Mouse (Mus musculus): ENCODE data around the gene 6430550D23Rik. TPM values are rescaled to one million over a fixed set of nuclear protein-coding genes. Genes with fewer than 3 reads are reported as not detected.
A peak's percentile ranks its signal among the peaks of the same experiment; 100 is the strongest.

Gene 6430550D23Rik
- polyA plus RNA-seq, 1 experiment from 2014 or later: 2.5 TPM

- 53% methylated on average over 5 of the region's 5 CpGs for WGBS
- H3K9ac ChIP-seq (ENCODE audit: low read depth, low read length): no peak overlapping the region
- H3K4me2 ChIP-seq (ENCODE audit: low read length): no peak overlapping the region
- no peaks in the 10 kb centered on the region for H3K9me3 ChIP-seq (ENCODE audit: control insufficient read depth, low read length)
- H3K27me3 ChIP-seq (replicated peaks; ENCODE audit: control insufficient read depth, insufficient read depth, low read length): no peaks in the 10 kb centered on the region; the same call in 1 of the 2 replicates
- ATAC-seq: no peak
- no peak overlapping the region for H3K27ac ChIP-seq (ENCODE audit: low read depth, low read length)
- H3K4me1 ChIP-seq (ENCODE audit: control insufficient read depth, insufficient read depth, low read depth, low read length): peaks cover 4% of the 10 kb centered on the region; the same call in 1 of the 2 replicates
- no peak overlapping the region for H3K4me3 ChIP-seq (ENCODE audit: low read length)
- H3K36me3 ChIP-seq (ENCODE audit: control insufficient read depth, insufficient read depth, low read length): no peaks in the 10 kb centered on the region
These were observed 62.2 kb downstream of the 6430550D23Rik start for GRCm38 (mm10) chr2:155945580-155945979.

GRCm38 (mm10) chr2:155945124-155945523 is 62.7 kb downstream of the 6430550D23Rik start, which contains the start of gene Gdf5:
Gdf5 (minus strand) TSS chr2:155945367.
- WGBS: 42% methylated on average over 13 of the region's 13 CpGs
- ATAC-seq: no peak
- H3K27ac ChIP-seq (ENCODE audit: low read depth, low read length): no peak within 1 kb of the TSS

GRCm38 (mm10) chr2:155944685-155945084 is 63.1 kb downstream of the 6430550D23Rik start:
- WGBS: 65% methylated on average over 4 of the region's 4 CpGs
- H3K27ac ChIP-seq (ENCODE audit: low read depth, low read length): no peak overlapping the region
- no peaks in the 10 kb centered on the region for H3K9me3 ChIP-seq (ENCODE audit: control insufficient read depth, low read length)
- no peak for ATAC-seq
- H3K4me3 ChIP-seq (ENCODE audit: low read length): no peak overlapping the region
- 0 out of 2 replicates have a peak overlapping the region, but pooled peaks have one; percentile 2 for H3K4me2 ChIP-seq (ENCODE audit: low read length)
- peaks cover 4% of the 10 kb centered on the region; the same call in 1 of the 2 replicates for H3K4me1 ChIP-seq (ENCODE audit: control insufficient read depth, insufficient read depth, low read depth, low read length)
- no peaks in the 10 kb centered on the region; the same call in 1 of the 2 replicates for H3K27me3 ChIP-seq (replicated peaks; ENCODE audit: control insufficient read depth, insufficient read depth, low read length)
- 0 out of 2 replicates have a peak overlapping the region, but pooled peaks have one; percentile 23 for H3K9ac ChIP-seq (ENCODE audit: low read depth, low read length)
- H3K36me3 ChIP-seq (ENCODE audit: control insufficient read depth, insufficient read depth, low read length): no peaks in the 10 kb centered on the region

More at GRCm38 (mm10) chr2:155945124-155945523, 62.7 kb downstream of the 6430550D23Rik start, which contains the start of gene Gdf5:
- no peak within 1 kb of the TSS for H3K4me3 ChIP-seq (ENCODE audit: low read length)
- H3K9me3 ChIP-seq (ENCODE audit: control insufficient read depth, low read length): no peaks in the 10 kb centered on the region
- peaks cover 4% of the 10 kb centered on the region; the same call in 1 of the 2 replicates for H3K4me1 ChIP-seq (ENCODE audit: control insufficient read depth, insufficient read depth, low read depth, low read length)
- 0 out of 2 replicates have a peak within 1 kb of the TSS, but pooled peaks have one; percentile 23 for H3K9ac ChIP-seq (ENCODE audit: low read depth, low read length)
- H3K36me3 ChIP-seq (ENCODE audit: control insufficient read depth, insufficient read depth, low read length): no peaks in the 10 kb centered on the region
- 0 out of 2 replicates have a peak within 1 kb of the TSS, but pooled peaks have one; percentile 2 for H3K4me2 ChIP-seq (ENCODE audit: low read length)
- no peaks in the 10 kb centered on the region; the same call in 1 of the 2 replicates for H3K27me3 ChIP-seq (replicated peaks; ENCODE audit: control insufficient read depth, insufficient read depth, low read length)

- 4% methylated on average over 8 of the region's 8 CpGs for WGBS
- Histone ChIP-seq H3K27ac (ENCODE audit: low read depth, low read length) (no peak overlapping the region), H3K4me1 (ENCODE audit: control insufficient read depth, insufficient read depth, low read depth, low read length) (peaks cover 4% of the 10 kb centered on the region; the same call in 1 of the 2 replicates), H3K4me3 (ENCODE audit: low read length) (no peak overlapping the region), H3K36me3 (ENCODE audit: control insufficient read depth, insufficient read depth, low read length) (no peaks in the 10 kb centered on the region), H3K4me2 (ENCODE audit: low read length) (peak overlapping the region; percentile 39), H3K9me3 (ENCODE audit: control insufficient read depth, low read length) (no peaks in the 10 kb centered on the region), H3K9ac (ENCODE audit: low read depth, low read length) (0 out of 2 replicates have a peak overlapping the region, but pooled peaks have one; percentile 7), H3K27me3 (replicated peaks; ENCODE audit: control insufficient read depth, insufficient read depth, low read length) (no peaks in the 10 kb centered on the region; the same call in 1 of the 2 replicates)
- no peak for ATAC-seq
These were observed 64.3 kb downstream of the 6430550D23Rik start for GRCm38 (mm10) chr2:155943463-155943862.

GRCm38 (mm10) chr2:155941697-155942442 is 65.9 kb downstream of the 6430550D23Rik start:
- Histone ChIP-seq H3K27me3 (replicated peaks; ENCODE audit: control insufficient read depth, insufficient read depth, low read length) (no peaks in the 10 kb centered on the region; the same call in 1 of the 2 replicates), H3K4me1 (ENCODE audit: control insufficient read depth, insufficient read depth, low read depth, low read length) (peaks cover 4% of the 10 kb centered on the region; the same call in 1 of the 2 replicates), H3K27ac (ENCODE audit: low read depth, low read length) (no peak overlapping the region), H3K4me3 (ENCODE audit: low read length) (no peak overlapping the region), H3K9ac (ENCODE audit: low read depth, low read length) (no peak overlapping the region), H3K9me3 (ENCODE audit: control insufficient read depth, low read length) (no peaks in the 10 kb centered on the region), H3K4me2 (ENCODE audit: low read length) (no peak overlapping the region), H3K36me3 (ENCODE audit: control insufficient read depth, insufficient read depth, low read length) (no peaks in the 10 kb centered on the region)
- 92% methylated on average over 40 of the region's 40 CpGs for WGBS
- no peak for ATAC-seq

- H3K27ac ChIP-seq (ENCODE audit: low read depth, low read length): no peak within 1 kb of the TSS
- WGBS: 95% methylated on average over 3 of the region's 3 CpGs
- no peak within 1 kb of the TSS for H3K9ac ChIP-seq (ENCODE audit: low read depth, low read length)
- no peak within 1 kb of the TSS for H3K4me2 ChIP-seq (ENCODE audit: low read length)
- H3K36me3 ChIP-seq (ENCODE audit: control insufficient read depth, insufficient read depth, low read length): no peaks in the 10 kb centered on the region
- ATAC-seq: no peak
- peaks cover 4% of the 10 kb centered on the region; the same call in 1 of the 2 replicates for H3K4me1 ChIP-seq (ENCODE audit: control insufficient read depth, insufficient read depth, low read depth, low read length)
- no peak within 1 kb of the TSS for H3K4me3 ChIP-seq (ENCODE audit: low read length)
- no peaks in the 10 kb centered on the region for H3K9me3 ChIP-seq (ENCODE audit: control insufficient read depth, low read length)
- no peaks in the 10 kb centered on the region; the same call in 1 of the 2 replicates for H3K27me3 ChIP-seq (replicated peaks; ENCODE audit: control insufficient read depth, insufficient read depth, low read length)
These were observed 67.1 kb downstream of the 6430550D23Rik start, which contains the start of gene Gm15557 for GRCm38 (mm10) chr2:155940681-155941080. Gm15557 (plus strand) TSS chr2:155940728.

- H3K4me3 ChIP-seq (ENCODE audit: low read length): no peak overlapping the region
- no peak overlapping the region for H3K4me2 ChIP-seq (ENCODE audit: low read length)
- WGBS: 71% methylated on average over 7 of the region's 7 CpGs
- no peak for ATAC-seq
- H3K36me3 ChIP-seq (ENCODE audit: control insufficient read depth, insufficient read depth, low read length): no peaks in the 10 kb centered on the region
- no peaks in the 10 kb centered on the region for H3K9me3 ChIP-seq (ENCODE audit: control insufficient read depth, low read length)
- H3K27ac ChIP-seq (ENCODE audit: low read depth, low read length): no peak overlapping the region
- H3K9ac ChIP-seq (ENCODE audit: low read depth, low read length): no peak overlapping the region
- peaks cover 4% of the 10 kb centered on the region; the same call in 1 of the 2 replicates for H3K4me1 ChIP-seq (ENCODE audit: control insufficient read depth, insufficient read depth, low read depth, low read length)
- no peaks in the 10 kb centered on the region; the same call in 1 of the 2 replicates for H3K27me3 ChIP-seq (replicated peaks; ENCODE audit: control insufficient read depth, insufficient read depth, low read length)
These were observed 67.8 kb downstream of the 6430550D23Rik start for GRCm38 (mm10) chr2:155939897-155940529.

- H3K27ac ChIP-seq (ENCODE audit: low read depth, low read length): peak within 1 kb of the TSS; percentile 84
- no peaks in the 10 kb centered on the region; the same call in 1 of the 2 replicates for H3K9me3 ChIP-seq (ENCODE audit: control insufficient read depth, low read length)
- WGBS: 1% methylated on average over 38 of the region's 38 CpGs
- H3K4me2 ChIP-seq (ENCODE audit: low read length): peak within 1 kb of the TSS; percentile 86
- H3K9ac ChIP-seq (ENCODE audit: low read depth, low read length): peak within 1 kb of the TSS; percentile 69
- no peaks in the 10 kb centered on the region for H3K36me3 ChIP-seq (ENCODE audit: control insufficient read depth, insufficient read depth, low read length)
- no peaks in the 10 kb centered on the region for H3K27me3 ChIP-seq (replicated peaks; ENCODE audit: control insufficient read depth, insufficient read depth, low read length)
- peak; percentile 98 for ATAC-seq
- peaks cover 9% of the 10 kb centered on the region for H3K4me1 ChIP-seq (ENCODE audit: control insufficient read depth, insufficient read depth, low read depth, low read length)
- peak within 1 kb of the TSS; percentile 66 for H3K4me3 ChIP-seq (ENCODE audit: low read length)
These were observed 78.0 kb downstream of the 6430550D23Rik start, which contains the start of gene Uqcc1 for GRCm38 (mm10) chr2:155929531-155930442. Uqcc1 (minus strand) TSS chr2:155930310.
